Mouse (Mus musculus): ENCODE measurements around the gene Cdc25a. TPM values are rescaled to one million over a fixed set of nuclear protein-coding genes. Genes with fewer than 3 reads are reported as not detected.
A peak's percentile ranks its signal among the peaks of the same experiment; 100 is the strongest.

The Cdc25a gene
- total RNA-seq, 1 experiment from 2014 or later = 11.5 TPM

- DNase-seq = peak; percentile 18
Observed at GRCm38 (mm10) chr9:109932361-109932755, 57.0 kb downstream of the Cdc25a start.

GRCm38 (mm10) chr9:109932756-109933375 is 57.5 kb downstream of the Cdc25a start:
- peak; percentile 34 for DNase-seq

- DNase-seq = no peak
Observed at GRCm38 (mm10) chr9:109939401-109939800, 64.0 kb downstream of the Cdc25a start.

- no peak for DNase-seq
Observed at GRCm38 (mm10) chr9:109942796-109943195, 67.4 kb downstream of the Cdc25a start.

Small RNA genes lying within 50 kb of the gene (microRNA-seq; reads per million reads assigned to microRNA genes)
- gene Mir7089 = 0 reads per million in 2 experiments

Other genes starting within 250 kb of the Cdc25a start
- not detected in 2 replicates for gene Fbxw24, start 249.5 kb upstream of the Cdc25a start, total RNA-seq (2021)
- gene Fbxw25, start 210.9 kb upstream of the Cdc25a start, total RNA-seq (2021) = not detected in 2 replicates
- not detected in 2 replicates for gene Fbxw18, start 172.9 kb upstream of the Cdc25a start, total RNA-seq (2021)
- gene Fbxw26, start 129.5 kb upstream of the Cdc25a start, total RNA-seq (2021) = not detected in 2 replicates
- not detected in 2 replicates for gene Fbxw27, start 84.9 kb upstream of the Cdc25a start, total RNA-seq (2021)
- gene Spink8, start 63.3 kb upstream of the Cdc25a start, total RNA-seq (2021) = 15.5 and 18.3 TPM in 2 replicates
- 23.1 and 32.1 TPM in 2 replicates for gene Nme6, start 42.8 kb upstream of the Cdc25a start, total RNA-seq (2021)
- not detected in 2 replicates for gene Camp, start 26.0 kb upstream of the Cdc25a start, total RNA-seq (2021)
- gene Map4, start 55.9 kb downstream of the Cdc25a start, total RNA-seq (2021) = 83.4 and 92.8 TPM in 2 replicates
- gene Smarcc1, start 242.1 kb downstream of the Cdc25a start, total RNA-seq (2021) = 62.0 and 67.1 TPM in 2 replicates
- gene Dhx30, start 242.3 kb downstream of the Cdc25a start, total RNA-seq (2021) = 96.3 and 116 TPM in 2 replicates